Mouse (Mus musculus): Measurements from ENCODE around the gene Zbtb5.
"Not testable (repeated sequence)": the region's sequence is repeated elsewhere in the genome, so short reads cannot be mapped to it uniquely, and the experiment has no call there.

Zbtb5 gene

GRCm38 (mm10) chr4:45012105-45012975, at the start of gene Zbtb5:
TSS of gene Zbtb5 (minus strand) at chr4:45012412.
- peak; percentile 100 for DNase-seq (ENCODE audit: low read depth, low spot score)

- no peak for DNase-seq (ENCODE audit: low read depth, low spot score)
Measured at GRCm38 (mm10) chr4:45055451-45055850, 43.2 kb upstream of the Zbtb5 start.

GRCm38 (mm10) chr4:45054862-45055261, 42.6 kb upstream of the Zbtb5 start:
- peak; percentile 8 for DNase-seq (ENCODE audit: low read depth, low spot score)

GRCm38 (mm10) chr4:45047956-45048355, 35.7 kb upstream of the Zbtb5 start:
- DNase-seq (ENCODE audit: low read depth, low spot score) = no peak

GRCm38 (mm10) chr4:45047286-45047887, 35.2 kb upstream of the Zbtb5 start:
- DNase-seq (ENCODE audit: low read depth, low spot score) = no peak

- DNase-seq (ENCODE audit: low read depth, low spot score) = no peak
Measured at GRCm38 (mm10) chr4:45046679-45047078, 34.5 kb upstream of the Zbtb5 start.

- DNase-seq (ENCODE audit: low read depth, low spot score) = no peak
Measured at GRCm38 (mm10) chr4:45040795-45041194, 28.6 kb upstream of the Zbtb5 start.

GRCm38 (mm10) chr4:45039546-45039945, 27.3 kb upstream of the Zbtb5 start:
- DNase-seq (ENCODE audit: low read depth, low spot score) = not testable (repeated sequence)

GRCm38 (mm10) chr4:45038879-45039278, 26.7 kb upstream of the Zbtb5 start:
- DNase-seq (ENCODE audit: low read depth, low spot score) = peak; percentile 42

- DNase-seq (ENCODE audit: low read depth, low spot score) = no peak
Measured at GRCm38 (mm10) chr4:45037455-45038410, 25.5 kb upstream of the Zbtb5 start.

- no peak for DNase-seq (ENCODE audit: low read depth, low spot score)
Measured at GRCm38 (mm10) chr4:45036571-45036970, 24.4 kb upstream of the Zbtb5 start.

GRCm38 (mm10) chr4:45036048-45036447, 23.8 kb upstream of the Zbtb5 start:
- DNase-seq (ENCODE audit: low read depth, low spot score) = no peak

- no peak for DNase-seq (ENCODE audit: low read depth, low spot score)
Measured at GRCm38 (mm10) chr4:45034693-45035628, 22.7 kb upstream of the Zbtb5 start.

GRCm38 (mm10) chr4:45032586-45032985, 20.4 kb upstream of the Zbtb5 start:
- no peak for DNase-seq (ENCODE audit: low read depth, low spot score)

- no peak for DNase-seq (ENCODE audit: low read depth, low spot score)
Measured at GRCm38 (mm10) chr4:45026459-45026858, 14.2 kb upstream of the Zbtb5 start.

GRCm38 (mm10) chr4:45019009-45019408, 6.8 kb upstream of the Zbtb5 start:
- peak; percentile 31 for DNase-seq (ENCODE audit: low read depth, low spot score)

GRCm38 (mm10) chr4:45018452-45018980, 6.3 kb upstream of the Zbtb5 start, which contains the start of gene Polr1e:
TSS of gene Polr1e (plus strand) at chr4:45018583.
- DNase-seq (ENCODE audit: low read depth, low spot score) = peak; percentile 97

- DNase-seq (ENCODE audit: low read depth, low spot score) = peak; percentile 77
Measured at GRCm38 (mm10) chr4:45015615-45016014, 3.4 kb upstream of the Zbtb5 start.

GRCm38 (mm10) chr4:45013537-45013936, 1.3 kb upstream of the Zbtb5 start:
- DNase-seq (ENCODE audit: low read depth, low spot score) = no peak

GRCm38 (mm10) chr4:45013031-45013431, 819 bp upstream of the Zbtb5 start:
- peak; percentile 33 for DNase-seq (ENCODE audit: low read depth, low spot score)
